Mouse (Mus musculus) liver, postnatal 0 days (tissue): ENCODE results near the gene Tada1.

Experiments used
- CTCF ChIP-seq: sonication (generic); IDR thresholded peaks from 2 replicates; pipeline ENCODE4 v1.5.1; 2016; ENCODE audit warnings: antibody characterized with exemption, low read depth
- EP300 ChIP-seq: IDR thresholded peaks from 2 replicates; pipeline ENCODE4 v1.6.1; 2016; ENCODE audit warnings: antibody characterized with exemption, low read depth, mild to moderate bottlenecking

GRCm38 (mm10) chr1:166391671-166392070, 12.8 kb downstream of the Tada1 start:
- TF ChIP-seq EP300: no peak
- TF ChIP-seq CTCF: no peak
